Mouse (Mus musculus) kidney, postnatal 4 days (tissue): ENCODE data around the gene Nlrp4f.

Experiments used
- DNase-seq, 2 experiments: peaks; one replicate each; pipeline ENCODE4 v3.0.0; 2021; ENCODE audit warnings: mixed read lengths in 2 of 2

Nlrp4f gene

DNA sequence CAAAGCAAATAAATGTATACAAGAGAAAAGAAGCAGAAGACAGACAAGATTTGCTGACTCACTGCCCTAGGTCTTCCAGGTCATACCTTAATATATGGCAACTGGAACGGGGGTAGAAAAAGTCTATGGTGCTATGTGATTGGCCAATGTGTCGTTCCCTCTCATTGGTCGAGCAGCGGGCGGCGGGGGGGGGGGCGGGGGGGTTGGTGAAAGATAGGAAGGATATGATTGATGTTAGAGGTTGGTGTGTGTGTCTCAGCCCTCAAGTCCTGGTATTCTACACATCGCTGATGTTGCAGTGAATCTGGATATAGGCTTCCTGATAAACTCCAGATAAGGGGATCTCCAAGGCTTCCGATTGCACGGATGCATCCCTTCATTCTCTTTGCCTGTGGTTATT lies at the start of gene Nlrp4f:
TSS of gene Nlrp4f (minus strand) at position 101 of the 400 bp plus-strand sequence.
- DNase-seq = no peak

DNA sequence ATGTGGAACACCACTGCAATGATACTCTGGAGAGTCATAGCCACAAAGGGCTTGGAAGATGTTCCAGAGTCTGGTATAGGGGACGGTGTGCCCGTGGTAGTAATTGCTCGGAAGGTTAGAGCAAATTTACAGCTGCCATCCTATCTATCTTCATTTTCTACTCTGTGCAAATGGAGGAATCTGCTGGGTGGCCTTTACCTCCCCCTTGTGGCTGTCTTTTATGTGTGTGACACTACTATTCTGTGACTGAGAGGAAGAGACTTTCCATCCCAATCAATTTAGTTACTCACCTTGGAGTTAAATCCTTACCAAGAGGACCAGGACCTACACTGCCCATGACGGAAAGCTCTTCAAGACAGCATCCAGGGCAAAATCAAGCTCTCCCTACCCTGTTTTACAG lies 37.5 kb upstream of the Nlrp4f start:
- DNase-seq = no peak

DNA sequence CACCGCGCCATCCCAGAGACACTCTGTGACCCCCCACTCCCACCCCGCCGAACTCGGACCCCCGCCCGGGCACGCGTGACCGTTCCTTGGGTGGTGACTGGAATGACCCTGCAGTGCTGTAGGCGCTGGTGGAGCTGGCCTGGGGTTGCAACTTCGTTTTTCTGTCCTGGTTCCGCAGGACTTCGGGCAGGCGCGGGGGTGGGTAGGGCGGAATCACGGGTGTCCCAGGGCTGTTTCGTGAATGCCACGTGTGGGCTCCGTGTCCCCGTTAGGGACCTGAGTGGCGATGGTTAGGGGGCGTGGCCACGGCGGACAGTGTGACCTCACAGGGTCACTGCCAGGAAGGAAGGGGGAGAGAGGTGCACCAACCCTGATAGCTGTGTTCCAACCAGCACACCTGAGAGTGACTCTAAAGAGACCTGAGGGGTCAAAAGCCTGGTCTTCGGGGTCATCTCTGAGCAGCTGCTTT lies 36.6 kb upstream of the Nlrp4f start:
- peak in 1 of 2 experiments; percentile 8 for DNase-seq

DNA sequence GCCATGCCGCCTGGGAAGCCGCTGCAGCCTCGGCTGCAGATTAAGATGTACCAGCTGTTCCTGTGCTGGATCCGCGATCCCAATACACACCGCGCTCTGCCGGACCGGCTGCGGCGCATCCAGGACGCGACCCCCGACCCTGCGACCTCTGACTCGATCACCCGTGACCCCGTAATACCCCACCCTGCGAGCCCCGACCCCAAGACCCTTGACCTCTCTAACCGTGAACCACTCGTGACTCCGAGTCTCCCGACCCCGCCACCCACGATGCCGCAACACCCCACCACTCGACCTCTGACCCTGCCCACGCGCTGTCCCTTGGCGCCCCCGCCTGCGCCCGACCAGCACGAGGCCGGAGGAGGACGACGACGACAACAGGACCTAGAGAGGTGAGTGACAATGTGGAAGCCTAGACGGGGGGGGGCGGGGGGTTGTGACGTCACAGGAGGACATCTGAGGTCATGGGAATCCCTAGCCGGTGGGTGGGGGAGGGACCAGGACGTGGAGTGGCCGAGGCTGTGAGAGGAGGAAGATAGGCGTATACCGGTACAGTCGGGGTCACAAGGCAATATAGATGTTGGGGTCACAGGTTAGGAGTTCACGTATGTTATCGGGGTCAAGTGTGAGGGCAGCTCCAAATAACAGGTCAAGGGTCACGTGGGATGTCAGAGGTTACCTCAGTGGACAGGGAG lies 36.0 kb upstream of the Nlrp4f start:
- no peak for DNase-seq

DNA sequence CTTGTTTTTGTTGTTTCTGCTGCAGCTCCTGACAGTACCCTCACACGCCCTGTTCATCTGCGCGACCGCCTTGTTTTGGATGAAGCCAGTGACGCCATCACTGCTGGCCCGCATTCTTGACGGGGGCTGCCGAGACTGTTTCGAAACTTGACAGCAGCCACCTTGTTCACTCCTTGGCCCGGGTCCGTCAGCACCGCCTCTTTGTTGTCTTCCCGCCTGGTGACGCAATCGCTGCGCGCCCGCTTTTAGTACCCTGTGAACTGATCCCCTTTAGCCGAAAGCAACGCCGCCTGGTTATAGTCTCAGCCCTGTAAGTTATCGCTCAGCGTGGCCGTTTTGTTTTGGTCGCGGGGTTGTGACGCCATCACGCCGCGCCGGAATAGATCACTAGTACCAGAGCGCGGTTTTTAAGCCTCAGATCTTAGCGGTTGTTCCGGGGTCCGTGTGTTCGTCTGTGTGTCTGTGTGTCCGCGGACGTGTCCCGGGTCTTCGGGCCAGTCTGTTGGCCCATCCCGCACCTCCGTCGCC lies 35.4 kb upstream of the Nlrp4f start:
- peak; percentile 99 for DNase-seq

DNA sequence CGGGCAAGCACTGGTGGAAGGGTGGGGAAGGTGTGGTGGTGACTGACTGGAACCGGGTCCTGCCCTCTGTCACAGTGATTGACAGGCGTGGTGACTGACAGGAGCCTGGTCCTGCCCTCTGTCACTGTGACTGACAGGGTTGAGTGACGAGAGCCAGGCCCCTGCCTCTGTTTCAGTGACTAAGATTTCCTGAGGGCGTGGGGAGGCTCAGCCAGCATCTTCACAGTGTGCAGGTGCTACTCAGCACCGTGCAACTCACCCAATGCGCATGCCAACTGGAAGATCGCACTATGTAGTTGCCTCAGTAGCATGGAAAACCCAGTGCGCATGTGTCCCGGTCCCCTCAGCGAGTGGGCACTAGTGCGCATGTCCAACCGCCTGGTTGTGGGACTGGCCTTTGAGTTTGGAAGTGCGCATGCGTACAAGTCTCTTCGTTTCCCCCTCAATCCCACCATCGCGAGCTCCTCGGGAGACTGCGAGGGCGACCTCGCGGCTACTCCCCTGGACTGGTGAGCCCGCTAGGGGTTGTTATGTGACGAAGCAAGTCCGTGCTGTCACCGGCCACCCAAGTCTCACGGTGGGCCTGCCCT lies 34.8 kb upstream of the Nlrp4f start:
- DNase-seq = peak; percentile 97 to 98

DNA sequence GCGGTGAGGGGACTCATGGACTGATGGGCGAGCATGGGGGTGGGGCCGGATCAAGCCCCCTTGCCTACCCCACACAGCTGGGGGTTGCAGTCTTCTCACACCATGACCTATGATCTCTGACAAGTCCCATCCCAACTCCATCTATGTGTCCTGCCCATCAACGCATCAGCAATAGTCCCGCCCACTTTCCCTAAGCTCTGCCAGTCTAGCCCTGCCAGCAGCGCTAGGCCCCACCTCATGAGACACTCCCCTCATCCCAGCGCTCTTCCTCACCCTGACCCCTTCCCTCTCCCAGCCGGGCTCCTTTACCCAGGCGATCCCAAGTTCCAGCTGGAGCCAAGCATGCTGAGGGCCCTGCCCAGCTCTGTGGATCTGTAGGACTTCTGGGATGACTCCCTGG lies 31.4 kb upstream of the Nlrp4f start:
- no peak for DNase-seq

DNA sequence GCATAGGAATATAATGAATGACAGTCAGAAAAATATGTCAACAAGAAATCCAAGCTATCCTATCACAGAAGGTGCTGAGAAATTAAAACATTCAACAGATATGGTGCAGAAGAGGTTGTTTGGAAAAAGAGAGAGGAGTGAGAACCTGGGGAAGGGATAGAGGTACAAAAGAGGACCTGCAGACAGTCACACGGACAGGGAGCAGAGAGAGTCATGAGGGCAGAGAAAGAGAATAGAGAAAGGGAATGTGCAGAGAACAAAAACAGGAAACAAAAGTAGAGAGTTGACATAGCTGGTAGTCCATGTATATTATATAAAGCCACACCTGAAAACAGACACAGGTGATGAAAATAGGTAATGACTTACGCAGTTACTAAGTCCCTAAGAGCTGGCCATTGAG lies 20.9 kb upstream of the Nlrp4f start:
- no peak for DNase-seq

DNA sequence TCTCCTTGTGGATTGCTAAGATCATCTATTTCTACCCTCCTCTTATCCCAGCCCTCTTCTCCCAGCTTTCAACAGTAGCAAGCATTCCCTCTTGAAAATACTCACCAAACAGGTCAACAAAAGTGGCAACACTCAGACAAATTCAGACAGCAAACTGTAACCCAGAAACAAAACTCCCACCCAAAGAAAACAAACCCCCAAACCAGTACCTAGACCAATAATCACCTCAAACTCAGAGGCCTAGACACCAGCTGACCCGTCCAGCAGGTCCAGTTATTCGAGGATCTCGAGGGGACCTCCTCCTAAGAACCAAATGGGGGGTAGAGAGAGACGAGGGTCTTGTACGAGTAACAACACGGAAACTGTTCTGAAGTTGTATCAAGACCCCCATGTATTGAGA lies 20.2 kb upstream of the Nlrp4f start:
- no peak for DNase-seq

DNA sequence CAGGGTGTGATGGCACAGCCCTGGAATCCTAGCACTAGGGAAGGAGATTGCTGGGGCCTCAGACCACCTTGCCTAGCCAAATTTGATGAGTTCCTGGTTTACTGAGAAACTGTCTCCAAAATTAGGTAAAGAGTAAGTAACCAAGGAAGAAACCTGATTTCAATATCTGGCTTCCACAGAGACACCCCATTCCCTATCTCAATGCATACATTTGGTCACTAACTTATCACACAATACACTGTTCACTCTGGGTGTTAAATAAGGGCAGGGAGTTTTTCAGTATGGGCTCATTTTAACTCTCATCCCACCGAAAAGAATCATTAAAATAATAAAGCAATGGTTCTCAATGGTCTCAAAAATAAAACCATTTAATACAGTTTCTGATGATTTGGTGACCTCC lies 5.1 kb downstream of the Nlrp4f start:
- no peak for DNase-seq

DNA sequence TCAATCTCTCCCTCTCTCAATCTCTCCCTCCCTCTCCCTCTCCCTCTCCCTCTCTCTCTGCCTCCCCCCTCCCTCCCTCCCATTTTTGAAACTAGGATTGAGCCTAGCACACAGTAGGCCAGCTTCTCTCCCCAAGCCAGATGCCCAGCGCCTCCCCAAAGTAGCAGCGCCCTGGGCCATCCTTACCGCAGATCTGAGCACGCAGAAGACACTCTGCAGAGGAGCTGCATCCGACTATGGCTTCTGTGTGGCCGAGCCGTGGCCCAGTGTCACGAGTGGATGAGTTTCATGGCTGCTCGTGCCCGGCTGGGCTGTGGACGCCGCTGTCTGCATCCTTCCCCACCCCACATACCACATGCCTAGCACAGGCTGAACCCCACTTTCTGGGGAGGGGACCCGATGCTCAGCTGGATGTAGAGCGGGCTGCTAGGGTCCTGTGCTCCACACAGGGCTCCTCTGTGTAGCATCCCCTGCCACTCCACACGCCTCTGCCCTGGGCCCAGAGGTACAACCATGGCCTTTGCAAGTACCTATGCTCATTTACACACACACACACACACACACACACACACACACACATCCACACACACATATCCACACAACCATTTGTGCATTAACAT lies 29.2 kb downstream of the Nlrp4f start:
- DNase-seq = no peak

DNA sequence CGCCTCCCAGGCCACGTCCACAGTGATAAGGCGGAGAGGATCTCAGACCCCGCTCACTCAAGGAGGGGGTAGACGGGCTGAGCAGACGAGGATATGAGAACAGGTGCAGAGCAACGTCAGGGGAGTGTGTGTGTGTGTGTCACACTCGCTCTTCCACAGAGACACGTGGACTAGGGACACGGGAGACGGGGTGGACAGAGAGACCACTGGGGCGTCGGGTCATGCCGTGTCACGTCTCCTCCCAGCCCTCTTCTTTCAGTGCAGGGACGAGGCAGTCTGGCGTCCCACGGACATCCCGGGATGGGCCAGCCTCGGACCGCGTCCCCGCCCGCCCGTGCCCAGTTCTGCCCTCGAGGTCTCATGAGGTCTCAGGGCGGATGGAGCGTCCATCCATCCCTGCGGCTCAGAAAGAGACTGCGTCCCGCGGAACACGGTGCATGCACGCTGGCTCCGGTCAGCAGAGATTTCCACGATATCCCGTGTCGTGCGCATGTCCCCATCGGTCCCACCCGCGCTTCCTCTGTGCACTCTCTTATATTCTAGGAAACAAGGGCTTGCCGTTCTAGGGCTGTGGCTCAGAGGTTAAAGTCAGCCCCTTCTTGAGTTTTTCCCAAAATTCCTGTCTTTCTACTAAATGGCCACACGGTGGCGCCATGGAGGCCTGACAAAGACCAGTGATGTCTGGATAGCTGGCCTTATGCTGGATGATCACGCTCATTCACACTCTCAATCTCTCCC lies 29.9 kb downstream of the Nlrp4f start:
- peak; percentile 57 to 61 for DNase-seq

DNA sequence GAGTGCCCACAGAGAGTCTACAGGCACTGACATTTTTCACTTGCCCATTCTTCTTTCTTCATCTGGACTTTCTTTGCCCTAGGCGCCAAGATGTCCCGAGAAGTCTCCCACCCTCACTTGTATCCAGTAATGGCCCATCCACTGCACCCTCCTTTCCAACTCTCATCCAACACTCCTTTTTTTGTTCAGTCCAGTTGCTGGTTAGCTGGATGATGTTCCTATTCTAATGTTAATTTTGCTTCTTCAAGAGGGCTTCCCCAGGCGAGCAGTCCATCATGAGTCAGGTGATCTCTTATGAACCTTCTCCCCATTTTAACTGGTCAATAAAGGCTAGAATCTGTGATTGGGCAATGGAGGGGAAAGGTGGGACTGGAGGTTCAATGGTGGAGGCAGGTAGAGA lies 31.7 kb downstream of the Nlrp4f start:
- DNase-seq = no peak

DNA sequence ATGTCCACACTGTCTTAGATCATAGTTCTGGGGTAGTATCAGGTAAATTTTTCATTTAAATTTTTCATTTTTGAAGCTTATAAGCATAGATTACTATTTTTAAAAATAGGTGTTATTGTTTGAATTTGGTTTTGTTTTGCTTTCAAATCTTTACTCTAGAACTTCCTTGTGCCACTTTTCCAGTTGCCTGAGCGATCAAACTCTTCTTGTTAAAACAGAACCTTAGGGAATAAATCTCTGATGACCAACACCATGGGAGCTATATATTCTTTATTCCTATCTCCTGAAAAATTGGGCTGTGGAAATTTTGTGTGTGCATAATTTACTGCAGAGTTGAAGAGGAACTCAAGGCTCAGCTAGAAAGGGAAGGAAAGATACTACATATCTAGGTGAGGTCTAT lies 55.8 kb downstream of the Nlrp4f start, which contains the start of gene Olfr466:
TSS of gene Olfr466 (plus strand) at position 301 of the 400 bp plus-strand sequence.
- no peak for DNase-seq

DNA sequence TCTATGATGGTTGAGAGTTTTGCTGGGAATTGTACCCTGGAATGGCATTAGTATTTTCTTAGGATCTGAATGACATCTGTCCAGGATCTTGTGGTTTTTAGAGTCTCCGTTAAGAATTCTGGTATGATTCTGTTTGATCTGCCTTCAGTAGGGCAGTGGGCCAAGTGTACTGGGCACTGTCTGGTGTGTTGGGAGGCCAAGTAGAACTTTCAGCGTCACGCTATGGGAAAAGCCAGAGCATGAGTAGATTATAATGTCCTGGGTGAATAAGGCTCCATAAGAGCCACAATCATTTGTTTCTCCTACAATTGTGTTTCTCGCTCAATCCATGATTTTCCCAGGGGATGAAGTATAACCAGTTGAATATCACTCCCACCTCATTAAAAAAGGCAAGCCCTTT lies 68.0 kb downstream of the Nlrp4f start, which contains the start of gene Olfr465-ps1:
TSS of gene Olfr465-ps1 (plus strand) at position 301 of the 400 bp plus-strand sequence.
- no peak for DNase-seq
